Mouse (Mus musculus) cerebellum, adult 2 months (tissue): Measurements from ENCODE around the gene Zfp472. TPM values are rescaled to one million over a fixed set of nuclear protein-coding genes. Genes with fewer than 3 reads are reported as not detected.

Experiments used
- DNase-seq, 2 experiments: peaks; one replicate each; pipeline ENCODE4 v3.0.0; 2021
- H3K27ac ChIP-seq: fragments of 200-500 bp; 2 replicates; pipeline ENCODE4 v1.5.1; 2012; ENCODE audit warnings: low read length, control low read depth, inconsistent platforms; ENCODE audit not compliant: insufficient read depth
- H3K27me3 ChIP-seq: fragments of 200-500 bp; 2 replicates; pipeline ENCODE4 v1.6.1; 2012; ENCODE audit warnings: inconsistent platforms, mild to moderate bottlenecking, low read length, moderate library complexity; ENCODE audit not compliant: control insufficient read depth, insufficient read depth
- H3K4me1 ChIP-seq: fragments of 200-500 bp; 2 replicates; pipeline ENCODE4 v1.6.1; 2011; ENCODE audit warnings: low read length; ENCODE audit not compliant: control insufficient read depth, insufficient read depth
- H3K4me3 ChIP-seq: fragments of 200-500 bp; replicated peaks from 2 replicates; pipeline ENCODE3; 2011; ENCODE audit warnings: mild to moderate bottlenecking, low read depth, low read length, control low read depth; ENCODE audit not compliant: insufficient read depth
- CTCF ChIP-seq: fragments of 200-500 bp; IDR thresholded peaks from 2 replicates; pipeline ENCODE4 v1.5.1; 2011; ENCODE audit warnings: low read depth, mild to moderate bottlenecking, control low read depth, low read length, moderate library complexity, borderline replicate concordance; ENCODE audit not compliant: insufficient read depth
- POLR2A ChIP-seq: fragments of 200-500 bp; IDR thresholded peaks from 2 replicates; pipeline ENCODE4 v1.6.1; 2011; ENCODE audit warnings: low read length, control low read depth, borderline replicate concordance; ENCODE audit not compliant: insufficient read depth
- WGBS: fragments of 180-500 bp; shearing (Covaris S2); methylation state at CpG from one replicate; pipeline ENCODE4 v1.1.7; 2018; 5-methylcytosine and 5-hydroxymethylcytosine counted together
- polyA plus RNA-seq: library from polyadenylated mRNA; depleted of rRNA; stranded (reverse); fragments of >200 nt; gene quantifications from 2 replicates; pipeline ENCODE4 v1.2.3, GENCODE M21; 2012

Zfp472 gene
- polyA plus RNA-seq, 1 experiment: 4.6 TPM

DNA sequence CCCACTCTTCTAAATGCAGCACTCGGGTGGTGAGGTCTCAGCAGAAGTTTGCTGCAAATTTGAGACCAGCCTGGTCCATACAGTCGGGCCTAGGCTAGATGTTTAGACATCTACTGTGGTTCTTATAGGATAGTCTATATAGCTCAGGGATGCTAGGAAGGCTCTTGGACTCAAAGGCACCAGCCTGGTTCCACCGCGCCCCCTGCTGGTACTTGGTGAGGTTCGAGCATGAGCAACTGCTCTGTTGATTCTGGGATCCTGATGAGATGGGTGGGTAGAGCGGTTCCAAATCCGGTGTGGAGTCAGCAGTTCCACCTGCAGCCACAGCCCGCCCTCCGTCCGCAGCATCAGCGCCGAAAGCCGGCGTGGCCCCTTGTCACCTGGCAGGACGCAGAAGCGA, 14.2 kb upstream of the Zfp472 start:
- TF ChIP-seq POLR2A (no peak), CTCF (peak; percentile 81)
- peak; percentile 80 to 86 for DNase-seq
- H3K27me3 ChIP-seq: no peaks in the 10 kb centered on the region
- H3K4me3 ChIP-seq: peak overlapping the region; percentile 28
- 0 out of 2 replicates have a peak overlapping the region, but pooled peaks have one; percentile 9 for H3K27ac ChIP-seq
- peaks cover 5% of the 10 kb centered on the region; the same call in 1 of the 2 replicates for H3K4me1 ChIP-seq
- WGBS: 25% methylated on average over 16 of the region's 16 CpGs

GRCm38 (mm10) chr17:32965253-32965622, 376 bp upstream of the Zfp472 start:
- Histone ChIP-seq H3K4me1 (no peaks in the 10 kb centered on the region; the same call in 1 of the 2 replicates), H3K27ac (no peak overlapping the region), H3K27me3 (no peaks in the 10 kb centered on the region), H3K4me3 (peak overlapping the region; percentile 88)
- no peak for TF ChIP-seq CTCF
- no peak for TF ChIP-seq POLR2A
- no peak for DNase-seq
- WGBS: 1% methylated on average over 14 of the region's 14 CpGs

GRCm38 (mm10) chr17:32981361-32981760, 15.7 kb downstream of the Zfp472 start:
- no peak overlapping the region for H3K4me3 ChIP-seq
- TF ChIP-seq POLR2A: no peak
- no peak for TF ChIP-seq CTCF
- H3K27ac ChIP-seq: no peak overlapping the region
- no peak for DNase-seq
- no peaks in the 10 kb centered on the region for H3K4me1 ChIP-seq
- H3K27me3 ChIP-seq: no peaks in the 10 kb centered on the region
- 85% methylated on average over 4 of the region's 4 CpGs for WGBS

DNA sequence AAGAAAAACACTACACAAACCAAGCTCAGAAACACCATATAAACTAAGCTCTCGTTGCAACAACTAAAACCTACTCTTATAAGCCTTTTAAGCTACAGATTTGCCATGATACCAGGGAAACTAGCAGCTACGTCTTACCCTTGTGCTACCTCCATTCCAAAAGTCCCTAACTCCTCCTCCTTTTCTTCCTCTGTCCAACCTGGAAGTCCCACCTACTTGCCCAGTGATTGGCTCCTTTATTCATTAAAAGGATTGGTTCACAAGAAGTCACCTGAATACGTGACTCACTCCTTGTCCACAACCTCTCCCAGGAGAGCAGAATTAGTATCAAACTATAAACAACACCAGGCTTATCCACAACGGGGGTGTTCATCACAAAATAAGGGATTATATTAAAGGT, 20.7 kb downstream of the Zfp472 start:
- TF ChIP-seq POLR2A (no peak), CTCF (no peak)
- DNase-seq: no peak
- 68% methylated on average over 4 of the region's 4 CpGs for WGBS
- Histone ChIP-seq H3K4me1 (no peaks in the 10 kb centered on the region), H3K27ac (no peak overlapping the region), H3K4me3 (no peak overlapping the region), H3K27me3 (no peaks in the 10 kb centered on the region)

GRCm38 (mm10) chr17:32991965-32992698, 26.5 kb downstream of the Zfp472 start:
- Histone ChIP-seq H3K27me3 (no peaks in the 10 kb centered on the region), H3K4me3 (no peak overlapping the region), H3K4me1 (no peaks in the 10 kb centered on the region; the same call in 1 of the 2 replicates), H3K27ac (no peak overlapping the region)
- 63% methylated on average over 12 of the region's 12 CpGs for WGBS
- TF ChIP-seq CTCF (no peak), POLR2A (no peak)
- DNase-seq: peak in 1 of 2 experiments; percentile 11

- Histone ChIP-seq H3K27ac (no peak within 1 kb of the TSS), H3K4me3 (peak within 1 kb of the TSS; percentile 91), H3K27me3 (no peaks in the 10 kb centered on the region), H3K4me1 (no peaks in the 10 kb centered on the region; the same call in 1 of the 2 replicates)
- WGBS: under 1% methylated on average over 21 of the region's 21 CpGs
- peak; percentile 82 to 83 for DNase-seq
- TF ChIP-seq CTCF: no peak
- TF ChIP-seq POLR2A: peak; percentile 64; the same call in 1 of the 2 replicates
These were observed 27.3 kb downstream of the Zfp472 start, which contains the start of gene Zfp952 for GRCm38 (mm10) chr17:32992699-32993474. Gene Zfp952 (plus strand): TSS chr17:32993129.

DNA sequence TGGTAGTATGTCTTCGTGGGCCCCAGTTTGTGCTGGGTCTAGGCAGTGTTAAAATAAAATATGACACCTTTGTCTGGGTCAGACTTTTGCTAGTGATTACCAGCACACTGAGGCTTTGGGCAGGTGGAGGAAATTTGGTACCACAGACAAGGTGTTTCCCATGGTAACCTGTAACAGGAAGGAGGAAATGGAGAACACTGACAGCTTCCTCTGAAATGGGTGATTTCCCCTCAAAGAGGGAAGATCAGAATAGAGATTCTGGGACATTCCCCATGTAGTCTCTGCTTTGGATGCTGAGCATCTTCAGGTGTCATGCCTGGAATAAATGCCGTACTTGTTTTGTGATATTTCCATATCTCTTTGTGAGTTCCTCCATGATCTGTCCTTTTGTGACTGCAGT, 32.9 kb downstream of the Zfp472 start:
- no peak for DNase-seq
- Histone ChIP-seq H3K4me3 (no peak overlapping the region), H3K27ac (no peak overlapping the region), H3K27me3 (no peaks in the 10 kb centered on the region), H3K4me1 (no peaks in the 10 kb centered on the region)
- TF ChIP-seq POLR2A (no peak), CTCF (no peak)
- 94% methylated on average over 2 of the region's 2 CpGs for WGBS
